ENCODE assay signal across 24 mouse cellular contexts in the genomic region with DNA sequence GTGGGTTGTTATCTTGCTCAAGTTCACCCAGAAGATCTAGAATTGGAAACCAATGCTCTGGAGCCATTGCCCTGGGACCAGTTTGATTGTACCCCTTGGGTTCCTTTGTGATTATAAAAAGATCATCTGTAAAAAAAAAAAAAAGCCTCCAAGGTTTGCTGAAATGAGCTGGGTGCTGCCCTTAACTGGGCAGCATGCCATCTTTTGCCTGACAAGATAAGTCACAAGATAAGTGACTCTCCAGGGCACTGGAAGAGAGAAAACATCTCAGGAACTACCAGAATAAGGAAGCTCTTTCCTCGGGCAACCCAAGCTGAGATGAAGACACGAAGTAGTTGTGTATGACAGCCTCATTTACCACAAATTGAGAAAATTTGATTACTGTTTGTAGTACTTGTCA.
"Had no signal": no experiment of that assay in that cellular context is flagged by ENCODE, and none has a peak within 500 bp of the region (broad histone marks: within the 10 kb centered on the region; RNA-seq: fewer than 3 reads in every experiment).

No protein-coding gene starts in this region.

- H3K27me3 ChIP-seq: limb, embryonic 13.5 days; liver, embryonic 12.5 days; liver, embryonic 15.5 days; lung, embryonic 15.5 days; midbrain, embryonic 13.5 days; neural tube, embryonic 13.5 days; stomach, embryonic 15.5 days had no signal

- DNase-seq: kidney, postnatal 25 days; layer of hippocampus, adult 9-11 months; liver; lung, adult 18-20 months; lung, postnatal 10 days; lung, postnatal 36 days; retina, postnatal 1 day; right cerebral cortex, postnatal 25 days; spleen, adult 18-20 months; thymus, postnatal 25 days had no signal

- H3K4me2 ChIP-seq: limb, embryonic 13.5 days; liver, embryonic 12.5 days; liver, embryonic 15.5 days; lung, embryonic 15.5 days; midbrain, embryonic 13.5 days; neural tube, embryonic 13.5 days; stomach, embryonic 15.5 days had no signal

- H3K27ac ChIP-seq: kidney, postnatal 0 days; layer of hippocampus, adult 2 months; limb, embryonic 10.5 days; limb, embryonic 13.5 days; liver, embryonic 12.5 days; liver, embryonic 15.5 days; lung, embryonic 15.5 days; midbrain, embryonic 10.5 days; midbrain, embryonic 13.5 days; neural tube, embryonic 13.5 days; stomach, embryonic 15.5 days had no signal

- ATAC-seq: liver, embryonic 12.5 days; midbrain, embryonic 13.5 days; midbrain, embryonic 16.5 days had no signal

- H3K4me3 ChIP-seq: layer of hippocampus, adult 2 months; limb, embryonic 10.5 days; limb, embryonic 13.5 days; liver, embryonic 12.5 days; liver, embryonic 15.5 days; lung, embryonic 15.5 days; megakaryocyte, embryonic 14.5 days; midbrain, embryonic 10.5 days; midbrain, embryonic 13.5 days; myocyte; neural tube, embryonic 13.5 days; stomach, embryonic 15.5 days had no signal

- H3K9me3 ChIP-seq: limb, embryonic 10.5 days; limb, embryonic 13.5 days; liver, embryonic 12.5 days; liver, embryonic 15.5 days; lung, embryonic 15.5 days; midbrain, embryonic 10.5 days; midbrain, embryonic 13.5 days; neural tube, embryonic 13.5 days; stomach, embryonic 15.5 days had no signal

- H3K36me3 ChIP-seq: limb, embryonic 10.5 days; limb, embryonic 13.5 days; liver, embryonic 12.5 days; liver, embryonic 15.5 days; lung, embryonic 15.5 days; midbrain, embryonic 10.5 days; midbrain, embryonic 13.5 days; neural tube, embryonic 13.5 days; stomach, embryonic 15.5 days had no signal

- H3K4me1 ChIP-seq: limb, embryonic 10.5 days; limb, embryonic 13.5 days; liver, embryonic 12.5 days; liver, embryonic 15.5 days; lung, embryonic 15.5 days; megakaryocyte, embryonic 14.5 days; midbrain, embryonic 10.5 days; midbrain, embryonic 13.5 days; neural tube, embryonic 13.5 days; stomach, embryonic 15.5 days had no signal

- H3K9ac ChIP-seq: limb, embryonic 13.5 days; liver, embryonic 12.5 days; liver, embryonic 15.5 days; lung, embryonic 15.5 days; midbrain, embryonic 13.5 days; neural tube, embryonic 13.5 days; stomach, embryonic 15.5 days had no signal
